Mouse (Mus musculus) liver, postnatal 0 days (tissue): ENCODE measurements around the gene Adam8.

Experiments
- CTCF ChIP-seq: sonication (generic); IDR thresholded peaks from 2 replicates; pipeline ENCODE4 v1.5.1; 2016; ENCODE audit warnings: antibody characterized with exemption, low read depth
- EP300 ChIP-seq: IDR thresholded peaks from 2 replicates; pipeline ENCODE4 v1.6.1; 2016; ENCODE audit warnings: antibody characterized with exemption, low read depth, mild to moderate bottlenecking

DNA sequence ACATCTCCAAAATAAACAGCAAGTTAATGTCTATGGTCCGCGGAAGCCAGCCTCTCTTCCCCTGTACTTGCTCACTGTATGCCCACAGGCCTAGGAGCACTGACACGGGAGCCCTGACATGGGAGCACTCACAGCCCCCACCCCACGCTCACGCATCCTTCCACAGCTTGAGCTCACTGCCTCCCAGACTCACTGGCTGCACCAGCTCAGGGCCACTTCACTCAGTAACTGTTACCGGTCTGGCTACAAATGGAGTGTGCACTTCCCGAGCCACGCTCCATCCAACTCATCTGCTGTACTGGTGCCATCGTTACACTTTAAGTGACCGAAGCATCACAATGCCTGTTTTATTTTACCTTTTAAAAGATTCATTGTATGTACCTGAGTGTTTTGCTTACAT is 40.0 kb upstream of the Adam8 start:
- TF ChIP-seq CTCF = no peak
- TF ChIP-seq EP300 = no peak
